Mouse (Mus musculus) thymus, postnatal 10 days (tissue): Measurements from ENCODE around the gene Adam15.
A peak's percentile ranks its signal among the peaks of the same experiment; 100 is the strongest.

ENCODE experiments used
- DNase-seq, 2 experiments: peaks; one replicate each; pipeline ENCODE4 v3.0.0; 2021; ENCODE audit warnings: low spot score in 2 of 2

The Adam15 gene

GRCm38 (mm10) chr3:89383651-89384255 lies 34.0 kb upstream of the Adam15 start:
- DNase-seq = no peak

- DNase-seq = no peak
Observed at GRCm38 (mm10) chr3:89382950-89383349, 33.2 kb upstream of the Adam15 start.

DNA sequence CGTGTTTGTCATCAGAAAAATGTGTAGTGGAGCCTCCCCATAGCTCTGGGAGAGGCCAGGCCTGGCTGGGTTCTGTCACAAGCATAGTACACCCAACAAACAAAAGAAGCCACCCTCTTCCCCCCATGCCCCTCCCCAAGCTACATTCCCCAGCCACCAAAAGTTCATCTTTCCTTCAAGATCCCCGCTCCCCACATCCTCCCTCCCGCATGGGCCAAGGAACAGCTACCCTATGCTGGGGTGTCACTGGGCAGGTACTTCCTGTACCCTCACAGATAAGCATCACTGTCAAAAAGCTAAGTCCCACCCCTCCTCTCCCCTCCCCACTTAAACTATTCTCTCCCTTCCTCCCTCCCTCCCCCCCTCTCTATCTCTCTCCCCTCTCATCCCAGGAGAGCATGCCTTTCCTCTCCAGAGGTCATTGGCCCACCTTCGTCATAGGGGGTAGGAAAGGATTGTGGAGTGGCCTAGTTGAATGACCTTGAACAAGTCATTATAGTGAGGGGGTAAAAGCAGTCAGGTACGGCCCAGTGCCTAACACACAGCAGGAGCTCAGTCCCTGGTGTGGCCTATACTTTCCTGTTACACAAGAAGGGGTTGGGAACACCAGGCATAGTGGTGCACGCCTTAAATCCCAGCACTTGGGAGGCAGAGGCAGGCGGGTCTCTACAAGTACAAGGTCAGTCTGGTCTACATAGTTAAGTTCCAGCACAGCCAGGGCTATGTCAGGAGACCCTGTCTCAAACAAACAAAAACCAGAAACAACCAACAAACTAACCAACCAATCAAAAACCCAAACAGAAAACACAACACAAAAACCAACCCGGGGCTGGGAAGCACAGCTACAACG lies 32.5 kb upstream of the Adam15 start:
- DNase-seq = no peak

GRCm38 (mm10) chr3:89381233-89381632 lies 31.4 kb upstream of the Adam15 start:
- no peak for DNase-seq

- DNase-seq = no peak
Observed at GRCm38 (mm10) chr3:89380711-89381110, 30.9 kb upstream of the Adam15 start.

DNA sequence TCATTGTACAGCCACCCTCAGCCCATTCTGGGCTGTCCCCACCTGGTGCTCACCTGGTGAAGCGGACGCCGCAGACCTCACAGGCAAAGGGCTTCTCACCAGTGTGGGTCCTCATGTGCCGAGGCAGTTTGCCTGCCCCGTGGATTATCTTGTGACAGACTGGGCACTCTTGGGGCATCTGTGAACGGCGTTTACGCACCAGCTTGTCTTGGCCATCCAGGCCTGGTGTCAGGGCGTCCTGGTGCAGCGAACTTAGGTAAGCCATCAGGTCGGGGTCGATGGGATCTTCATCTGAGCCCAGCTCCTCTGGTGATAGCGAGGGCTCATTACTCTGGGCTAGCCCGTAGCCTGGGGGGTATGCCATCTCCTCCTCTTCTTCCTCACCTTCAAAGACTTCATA lies 30.5 kb upstream of the Adam15 start:
- no peak for DNase-seq

- peak in 1 of 2 experiments; percentile 59 for DNase-seq
Observed at GRCm38 (mm10) chr3:89379388-89380131, 29.8 kb upstream of the Adam15 start.

- peak; percentile 56 to 78 for DNase-seq
Observed at GRCm38 (mm10) chr3:89378394-89379067, 28.7 kb upstream of the Adam15 start.

DNA sequence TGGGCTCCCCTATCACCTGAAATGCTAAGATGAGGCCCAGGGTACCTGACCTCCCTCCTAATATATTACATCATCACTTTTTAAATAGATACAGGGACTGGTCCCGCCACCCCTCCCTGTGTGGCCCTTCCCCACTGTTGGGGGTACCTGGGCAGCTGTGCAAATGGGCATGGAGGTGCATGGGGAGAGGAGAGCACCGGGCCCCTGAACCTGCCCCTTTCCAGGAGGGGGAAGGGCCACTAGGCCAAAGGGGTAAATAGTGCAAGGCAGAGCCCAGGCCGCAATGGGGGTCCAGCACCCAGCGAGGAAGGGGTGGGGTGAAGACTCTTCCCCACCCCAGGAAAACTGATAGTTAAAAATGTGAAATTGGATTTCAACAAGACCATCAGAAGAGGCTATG lies 28.0 kb upstream of the Adam15 start:
- DNase-seq = no peak

GRCm38 (mm10) chr3:89373581-89374231 lies 23.9 kb upstream of the Adam15 start:
- no peak for DNase-seq

GRCm38 (mm10) chr3:89367338-89367737 lies 17.5 kb upstream of the Adam15 start:
- no peak for DNase-seq

DNA sequence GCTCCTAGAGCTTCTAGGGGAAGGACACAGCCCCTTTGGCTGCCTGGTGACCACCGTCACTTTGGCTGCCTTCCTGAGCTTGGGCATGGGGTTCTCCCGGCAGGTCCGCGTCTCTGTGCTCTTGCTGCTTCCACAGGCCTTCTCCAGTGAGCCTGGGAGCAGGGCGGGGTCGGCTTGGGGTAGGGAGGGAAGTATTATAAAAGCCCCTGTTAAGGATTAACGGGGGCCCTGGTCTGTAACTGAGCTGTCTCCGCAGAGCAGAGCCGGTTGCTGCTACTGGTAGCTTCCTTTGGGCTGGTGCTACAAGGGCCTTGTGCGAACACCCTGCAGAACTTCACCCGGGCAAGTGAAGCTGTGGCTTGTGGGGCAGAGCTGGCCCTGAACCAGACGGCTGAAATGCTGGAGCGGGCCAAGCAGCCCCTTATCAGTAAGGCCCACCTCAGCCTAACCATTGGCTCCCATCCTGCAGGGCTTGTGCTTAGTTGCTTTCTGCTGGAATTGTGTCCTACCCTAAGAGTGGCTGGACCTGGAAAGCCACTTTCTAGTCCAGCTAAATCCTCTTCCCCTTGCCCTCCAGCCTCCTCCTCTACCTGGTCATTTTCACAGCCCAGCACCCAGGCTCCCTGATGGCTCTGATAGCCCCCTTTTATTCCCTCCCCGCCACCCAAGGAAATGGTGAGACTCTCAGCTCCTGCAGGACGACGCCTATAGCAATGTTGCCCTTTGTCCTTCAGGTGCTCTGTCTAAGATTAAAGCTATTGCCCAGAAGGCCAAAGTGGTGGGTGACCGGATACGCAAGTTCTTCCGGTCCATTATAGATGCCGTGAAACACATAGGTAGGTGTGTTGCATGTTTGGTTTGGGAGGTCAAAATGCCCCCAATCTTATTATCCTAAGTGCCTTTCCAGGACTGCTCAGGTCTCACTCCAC lies 16.0 kb upstream of the Adam15 start:
- no peak for DNase-seq

GRCm38 (mm10) chr3:89365153-89365485 lies 15.3 kb upstream of the Adam15 start, which contains the start of gene Dcst1:
Gene Dcst1, minus strand, starts transcription at chr3:89365253.
- DNase-seq = no peak

GRCm38 (mm10) chr3:89364631-89365030 lies 14.8 kb upstream of the Adam15 start:
- DNase-seq = no peak

- DNase-seq = no peak
Observed at GRCm38 (mm10) chr3:89361675-89362074, 11.9 kb upstream of the Adam15 start, which contains the start of gene Dcst2. Gene Dcst2, plus strand, starts transcription at chr3:89361975.

DNA sequence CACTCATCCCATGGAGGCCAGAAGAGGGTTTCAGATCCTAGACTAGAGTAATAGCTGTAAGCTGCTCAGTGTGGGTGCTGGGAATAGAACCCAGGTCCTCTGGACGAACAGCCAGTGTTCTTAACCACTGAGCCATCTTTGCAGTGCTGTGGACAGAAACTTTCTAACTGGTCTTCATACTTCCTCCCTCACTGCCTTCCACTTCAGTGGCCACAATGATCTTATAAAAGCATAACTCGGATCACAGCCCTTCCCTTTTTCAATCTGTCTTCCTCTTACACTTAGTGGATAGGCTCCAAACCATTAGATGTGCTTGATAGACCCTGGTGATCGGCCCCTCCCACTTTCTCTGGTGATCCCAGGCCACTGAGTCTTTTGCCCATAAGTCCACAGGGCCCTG lies 10.4 kb upstream of the Adam15 start:
- DNase-seq = no peak

DNA sequence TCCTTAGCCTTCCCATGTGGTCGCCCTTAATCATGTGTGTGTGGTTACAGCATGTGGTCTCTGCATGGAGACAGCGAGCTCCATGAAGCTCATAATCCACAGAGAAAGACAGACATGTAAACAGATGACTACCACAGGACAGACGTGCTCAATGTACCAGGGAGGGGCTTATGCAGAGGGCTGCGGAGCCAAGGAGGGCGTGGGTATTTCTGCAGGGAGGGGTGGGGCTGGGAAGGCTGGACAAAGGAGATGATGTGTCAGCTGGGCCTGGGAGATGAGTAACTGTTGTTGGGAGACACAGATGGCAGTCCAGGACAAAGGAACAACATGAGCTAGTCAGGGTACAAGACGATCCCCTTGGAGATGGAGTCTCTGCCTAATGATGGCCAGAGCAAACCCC lies 9.8 kb upstream of the Adam15 start:
- no peak for DNase-seq

DNA sequence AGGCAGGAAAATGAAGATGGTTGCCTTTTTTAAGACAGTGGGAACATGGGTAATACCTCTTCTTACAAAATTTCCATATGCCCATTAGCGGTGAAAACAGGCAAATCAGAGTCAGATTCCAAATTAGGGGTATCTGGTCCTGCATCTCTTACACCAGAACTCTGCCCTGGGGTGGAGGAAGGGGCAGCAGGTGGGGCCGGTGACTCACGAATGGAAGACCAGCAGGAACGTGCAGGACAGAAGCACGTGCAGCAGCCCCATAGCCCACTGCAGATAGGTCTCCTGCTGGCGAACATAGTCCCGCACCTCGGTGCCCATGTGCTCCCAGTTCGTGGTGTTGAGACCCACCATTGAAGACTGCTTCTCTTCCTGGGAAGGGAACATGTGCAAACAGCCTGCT lies 6.2 kb upstream of the Adam15 start:
- no peak for DNase-seq

- DNase-seq = no peak
Observed at GRCm38 (mm10) chr3:89355512-89355902, 5.7 kb upstream of the Adam15 start.

GRCm38 (mm10) chr3:89354816-89355511 lies 5.2 kb upstream of the Adam15 start:
- peak; percentile 62 to 87 for DNase-seq
